ENCODE assay signal across 14 mouse cellular contexts in genomic region chr9:59695451-59695813, GRCm38 (mm10). TPM values are rescaled to one million over a fixed set of nuclear protein-coding genes. Genes with fewer than 3 reads are reported as not detected.
A peak's percentile ranks its signal among the peaks of the same experiment; 100 is the strongest.
DNase-seq lines count a peak whose midpoint lies in the region; ATAC-seq and TF ChIP-seq lines count a peak whose summit lies in the region.
"Had no signal": no experiment of that assay in that cellular context is flagged by ENCODE, and none has a peak within 500 bp of the region (broad histone marks: within the 10 kb centered on the region; RNA-seq: fewer than 3 reads in every experiment).

No protein-coding gene starts in this region.

- no peaks in the 10 kb centered on the region for H3K36me3 ChIP-seq in embryonic facial prominence, embryonic 10.5 days (replicated peaks)
- H3K36me3 ChIP-seq in embryonic facial prominence, embryonic 15.5 days = no peaks in the 10 kb centered on the region

- H3K27ac ChIP-seq in embryonic facial prominence, embryonic 10.5 days (replicated peaks) = 0 out of 2 replicates have a peak overlapping the region, but pooled peaks have one; percentile 26
- peak overlapping the region; percentile 65 for H3K27ac ChIP-seq in embryonic facial prominence, embryonic 15.5 days (replicated peaks)
- H3K27ac ChIP-seq: forebrain, embryonic 13.5 days; layer of hippocampus, adult 2 months had no signal

- WGBS in lung, adult 2 months = 24% methylated on average over 3 of the region's 3 CpGs
- WGBS in embryonic facial prominence, embryonic 10.5 days = 39% methylated on average over 3 of the region's 3 CpGs
- 15% methylated on average over 3 of the region's 3 CpGs for WGBS in embryonic facial prominence, embryonic 15.5 days

- DNase-seq in lung, adult 2 months = peak; percentile 31
- no peak for DNase-seq in lung, postnatal 4 days
- DNase-seq in embryonic facial prominence, embryonic 10.5 days (ENCODE audit: low spot score) = no peak
- DNase-seq in skeletal muscle tissue, adult 2 months (ENCODE audit: low read depth, low spot score) = peak; percentile 69
- no peak for DNase-seq in testis, postnatal 10 days (ENCODE audit: low spot score)
- DNase-seq in spleen, postnatal 4 days (ENCODE audit: low spot score in 2 of 2) = no peak
- DNase-seq: cerebellum, adult 9-11 months; right cerebral cortex, adult 18-20 months; thymus, postnatal 14 days had no signal

- no peaks in the 10 kb centered on the region for H3K9me3 ChIP-seq in embryonic facial prominence, embryonic 10.5 days
- no peaks in the 10 kb centered on the region for H3K9me3 ChIP-seq in embryonic facial prominence, embryonic 15.5 days (replicated peaks)
- H3K9me3 ChIP-seq: forebrain, embryonic 13.5 days had no signal

- H3K4me3 ChIP-seq in lung, adult 2 months (replicated peaks; ENCODE audit: extremely low read depth, low read depth, low read length) = no peak overlapping the region
- H3K4me3 ChIP-seq in embryonic facial prominence, embryonic 10.5 days = no peak overlapping the region
- no peak overlapping the region for H3K4me3 ChIP-seq in embryonic facial prominence, embryonic 15.5 days (replicated peaks)
- H3K4me3 ChIP-seq: forebrain, embryonic 13.5 days; layer of hippocampus, adult 2 months had no signal

- no peak overlapping the region for H3K9ac ChIP-seq in embryonic facial prominence, embryonic 15.5 days
- H3K9ac ChIP-seq: forebrain, embryonic 13.5 days had no signal

- no peak for TF ChIP-seq CTCF in lung, adult 2 months (IDR thresholded peaks at IDR 0.05; ENCODE audit: insufficient read depth, low read length)

- TF ChIP-seq POLR2A in lung, adult 2 months (IDR thresholded peaks at IDR 0.05; ENCODE audit: borderline replicate concordance, extremely low read depth, low read depth, low read length) = no peak

- H3K4me2 ChIP-seq in embryonic facial prominence, embryonic 15.5 days (replicated peaks) = no peak overlapping the region
- H3K4me2 ChIP-seq: forebrain, embryonic 13.5 days had no signal

- peak; percentile 19; the same call in 1 of the 2 replicates for ATAC-seq in embryonic facial prominence, embryonic 15.5 days (ENCODE audit: insufficient number of reproducible peaks, low FRiP score, low TSS enrichment, low read depth)
- ATAC-seq: forebrain, embryonic 13.5 days; hindbrain, embryonic 16.5 days; midbrain, embryonic 16.5 days had no signal

- H3K27me3 ChIP-seq in embryonic facial prominence, embryonic 10.5 days (replicated peaks; ENCODE audit: low read depth, poor library complexity, severe bottlenecking) = peaks cover 18% of the 10 kb centered on the region
- H3K27me3 ChIP-seq in embryonic facial prominence, embryonic 15.5 days = no peaks in the 10 kb centered on the region

- H3K4me1 ChIP-seq in lung, adult 2 months (ENCODE audit: control insufficient read depth, insufficient read depth, low read length) = peaks cover 13% of the 10 kb centered on the region
- peaks cover 47% of the 10 kb centered on the region for H3K4me1 ChIP-seq in embryonic facial prominence, embryonic 10.5 days
- H3K4me1 ChIP-seq in embryonic facial prominence, embryonic 15.5 days = peaks cover 33% of the 10 kb centered on the region

RNA-seq across cellular contexts. Expression of gene Gramd2, which starts 15.5 kb away (rescaled TPM):
- polyA plus RNA-seq in lung, adult 2 months (2012; rRNA removed) = 113 and 115 TPM in 2 replicates
- 0.24 and 0.64 TPM in 2 replicates for polyA plus RNA-seq in embryonic facial prominence, embryonic 10.5 days (2016; fragmentation: Nextera tagmentation; extraction: Ambion mirVana)
- polyA plus RNA-seq in embryonic facial prominence, embryonic 15.5 days (2015; fragmentation: Nextera tagmentation; extraction: Ambion mirVana) = 6.6 and 7.6 TPM in 2 replicates

RNA-seq across cellular contexts. Expression of gene Pkm, which starts 39.3 kb away (rescaled TPM):
- 559 and 708 TPM in 2 replicates for polyA plus RNA-seq in lung, adult 2 months (2012; rRNA removed)
- 2,716 and 3,081 TPM in 2 replicates for polyA plus RNA-seq in embryonic facial prominence, embryonic 10.5 days (2016; fragmentation: Nextera tagmentation; extraction: Ambion mirVana)
- polyA plus RNA-seq in embryonic facial prominence, embryonic 15.5 days (2015; fragmentation: Nextera tagmentation; extraction: Ambion mirVana) = 1,163 and 1,229 TPM in 2 replicates

RNA-seq across cellular contexts. Expression of gene Senp8, which starts 55.1 kb away (rescaled TPM):
- polyA plus RNA-seq in lung, adult 2 months (2012; rRNA removed) = 1.2 and 1.3 TPM in 2 replicates
- 15.6 and 17.4 TPM in 2 replicates for polyA plus RNA-seq in embryonic facial prominence, embryonic 10.5 days (2016; fragmentation: Nextera tagmentation; extraction: Ambion mirVana)
- polyA plus RNA-seq in embryonic facial prominence, embryonic 15.5 days (2015; fragmentation: Nextera tagmentation; extraction: Ambion mirVana) = 9.4 and 11.1 TPM in 2 replicates

RNA-seq across cellular contexts. Expression of gene Myo9a, which starts 55.3 kb away (rescaled TPM):
- 2.6 and 5.2 TPM in 2 replicates for polyA plus RNA-seq in lung, adult 2 months (2012; rRNA removed)
- 10.1 and 11.1 TPM in 2 replicates for polyA plus RNA-seq in embryonic facial prominence, embryonic 10.5 days (2016; fragmentation: Nextera tagmentation; extraction: Ambion mirVana)
- 13.1 and 13.9 TPM in 2 replicates for polyA plus RNA-seq in embryonic facial prominence, embryonic 15.5 days (2015; fragmentation: Nextera tagmentation; extraction: Ambion mirVana)

Comparison
In these comparisons a context has a peak if more than half of its experiments do, and no peak if none do; other contexts are left out.
1. DNase-seq: peak in lung, adult 2 months (single experiment) and skeletal muscle tissue, adult 2 months (single experiment); none in lung, postnatal 4 days (0 of 2), embryonic facial prominence, embryonic 10.5 days (single experiment), testis, postnatal 10 days (single experiment) and spleen, postnatal 4 days (0 of 2).
2. RNA of gene Gramd2, which starts 15.5 kb away (polyA plus RNA-seq): 113 to 115 TPM in lung, adult 2 months; 6.6 to 7.6 TPM in embryonic facial prominence, embryonic 15.5 days and 0.24 to 0.64 TPM in embryonic facial prominence, embryonic 10.5 days; every median in the first group is over 10 times any median in the second.